Mouse (Mus musculus) yolk sac, embryonic 10.5 days (tissue): ENCODE results near the gene Adamtsl1.

Source experiments
- DNase-seq: peaks from one replicate; pipeline ENCODE4 v3.0.0-alpha.2; 2017; ENCODE audit warnings: low spot score

Adamtsl1 gene

GRCm38 (mm10) chr4:86406501-86407199 lies 892.7 kb downstream of the Adamtsl1 start:
- DNase-seq: peak; percentile 32

GRCm38 (mm10) chr4:86407200-86407527 lies 893.2 kb downstream of the Adamtsl1 start:
- DNase-seq: no peak

DNA sequence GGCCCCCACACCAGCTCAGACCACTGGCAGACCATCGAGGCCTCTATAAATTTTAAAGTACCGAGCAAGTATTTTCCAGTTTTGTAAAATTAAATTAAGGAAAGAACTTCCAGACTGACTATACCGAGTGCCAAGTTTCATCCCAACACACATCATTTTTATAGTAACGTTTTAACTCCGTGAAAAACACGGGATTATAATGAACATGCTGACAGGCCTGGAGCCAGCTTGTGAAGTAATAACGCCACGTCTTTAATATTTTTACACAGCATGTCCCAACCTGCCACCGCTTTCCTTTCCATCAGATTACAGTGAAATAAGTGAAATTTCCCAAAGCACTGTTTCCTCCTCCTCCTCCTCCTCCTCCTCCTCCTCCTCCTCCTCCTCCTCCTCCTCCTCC lies 894.4 kb downstream of the Adamtsl1 start:
- no peak for DNase-seq

- DNase-seq: no peak
Observed at GRCm38 (mm10) chr4:86410946-86411345, 897.0 kb downstream of the Adamtsl1 start.

DNA sequence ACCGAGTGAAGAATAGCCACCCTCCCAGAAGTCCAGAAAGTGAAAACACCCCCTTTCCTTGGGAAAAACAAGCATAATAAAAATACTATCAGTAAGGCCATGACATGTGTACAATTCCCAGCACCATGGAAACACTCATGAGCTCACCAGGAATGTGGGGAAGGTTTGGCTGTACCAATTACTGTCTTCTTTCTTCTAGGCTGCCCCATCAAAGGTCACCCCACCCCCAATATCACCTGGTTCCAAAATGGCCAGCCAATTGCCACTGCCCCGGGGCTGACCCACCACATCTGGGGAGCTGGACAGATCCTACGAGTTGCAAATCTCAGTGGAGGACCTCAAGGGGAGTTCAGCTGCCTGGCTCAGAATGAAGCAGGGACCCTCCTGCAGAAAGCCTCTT lies 899.4 kb downstream of the Adamtsl1 start:
- DNase-seq: no peak

- DNase-seq: no peak
Observed at GRCm38 (mm10) chr4:86416401-86417025, 902.5 kb downstream of the Adamtsl1 start.

GRCm38 (mm10) chr4:86422586-86422985 lies 908.6 kb downstream of the Adamtsl1 start:
- no peak for DNase-seq

GRCm38 (mm10) chr4:86425581-86425980 lies 911.6 kb downstream of the Adamtsl1 start:
- DNase-seq: no peak

DNA sequence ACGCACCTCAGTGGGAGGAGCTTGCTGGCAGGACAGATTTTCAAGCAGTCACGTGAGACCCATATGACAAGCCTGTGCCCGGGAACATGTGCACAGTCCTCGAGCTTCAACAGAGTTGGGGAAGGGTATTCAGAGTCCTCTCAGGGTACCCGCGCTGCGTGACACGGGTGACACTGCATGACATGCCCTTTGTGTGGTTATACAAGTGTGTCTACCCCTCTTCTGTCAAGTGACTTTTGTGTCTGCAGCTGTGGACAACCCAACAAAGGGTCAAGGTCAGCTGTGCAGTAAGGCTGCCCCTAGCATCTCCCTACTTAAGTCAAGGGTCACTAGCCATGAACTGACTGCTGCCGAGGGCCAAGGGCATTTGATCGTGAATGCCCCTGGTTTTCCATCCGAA lies 912.6 kb downstream of the Adamtsl1 start:
- no peak for DNase-seq

DNA sequence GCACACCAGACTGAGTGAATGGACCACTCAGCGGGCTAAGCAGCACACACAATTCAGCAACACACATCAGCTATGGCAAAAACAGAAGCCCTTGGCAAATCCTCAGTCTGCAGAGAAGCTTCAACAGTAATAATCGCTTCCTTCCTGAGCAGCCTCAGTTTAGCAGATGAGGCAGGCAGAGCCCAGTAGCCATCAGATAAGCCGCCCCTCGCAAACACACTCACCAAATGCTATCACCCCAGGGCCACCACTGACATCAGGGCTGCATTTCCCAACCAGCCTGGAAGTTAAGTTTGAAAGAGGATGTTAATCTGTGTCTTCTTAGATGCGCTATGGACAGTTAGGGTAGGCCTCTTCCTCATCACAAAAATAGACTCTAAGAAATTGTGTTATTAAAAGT lies 913.3 kb downstream of the Adamtsl1 start:
- no peak for DNase-seq

DNA sequence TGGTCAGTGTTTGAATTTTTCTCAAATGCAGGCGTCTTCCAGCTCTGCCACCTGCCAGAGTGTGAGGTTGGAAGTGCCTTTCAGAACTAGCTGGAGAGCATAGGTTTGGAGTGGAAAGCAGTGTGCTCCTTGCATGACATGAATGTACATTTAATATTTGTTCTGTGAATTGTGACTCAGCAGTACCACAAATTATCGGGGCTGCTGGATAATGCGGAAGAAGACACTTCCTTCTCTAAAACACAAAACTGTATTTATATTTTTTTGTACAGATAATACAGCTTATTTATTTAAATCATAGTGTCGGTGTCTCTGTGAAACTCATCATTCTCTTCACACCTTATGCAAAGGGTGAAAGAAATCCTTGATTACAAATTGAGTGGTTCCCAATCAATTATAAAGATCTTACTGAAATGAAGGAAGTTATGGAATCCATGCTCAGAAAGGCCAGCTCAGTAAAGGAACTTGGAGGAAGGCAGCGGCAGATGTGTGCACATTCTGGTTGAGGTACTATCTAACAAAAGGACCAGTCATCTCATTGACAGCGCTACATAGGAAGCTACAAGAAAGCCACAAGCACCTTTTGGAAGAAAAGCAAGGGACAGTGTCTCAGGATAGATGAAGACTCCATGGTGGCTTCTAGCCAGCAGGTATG lies 914.2 kb downstream of the Adamtsl1 start:
- DNase-seq: no peak

DNA sequence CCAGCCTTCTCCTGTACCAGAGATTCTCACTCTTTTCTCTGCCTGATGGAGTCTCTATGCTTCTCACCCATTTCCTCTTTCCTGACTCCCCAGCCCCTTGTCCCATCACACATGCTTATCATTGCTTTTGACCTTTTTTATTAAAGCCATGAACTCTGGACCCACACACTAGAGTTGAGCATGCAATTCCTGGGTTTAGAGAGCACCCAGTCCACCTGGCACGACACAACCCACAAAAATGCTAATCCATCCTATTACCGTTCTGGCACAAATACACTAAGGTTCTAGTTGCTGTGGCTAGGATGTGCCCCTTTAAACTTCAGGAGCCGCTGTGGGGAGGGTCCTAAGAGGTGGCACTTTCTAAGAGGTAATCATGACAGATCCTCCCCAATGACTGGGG lies 921.7 kb downstream of the Adamtsl1 start:
- no peak for DNase-seq

GRCm38 (mm10) chr4:86436336-86436735 lies 922.4 kb downstream of the Adamtsl1 start:
- DNase-seq: peak; percentile 73

- DNase-seq: no peak
Observed at GRCm38 (mm10) chr4:86450468-86450867, 936.5 kb downstream of the Adamtsl1 start.

DNA sequence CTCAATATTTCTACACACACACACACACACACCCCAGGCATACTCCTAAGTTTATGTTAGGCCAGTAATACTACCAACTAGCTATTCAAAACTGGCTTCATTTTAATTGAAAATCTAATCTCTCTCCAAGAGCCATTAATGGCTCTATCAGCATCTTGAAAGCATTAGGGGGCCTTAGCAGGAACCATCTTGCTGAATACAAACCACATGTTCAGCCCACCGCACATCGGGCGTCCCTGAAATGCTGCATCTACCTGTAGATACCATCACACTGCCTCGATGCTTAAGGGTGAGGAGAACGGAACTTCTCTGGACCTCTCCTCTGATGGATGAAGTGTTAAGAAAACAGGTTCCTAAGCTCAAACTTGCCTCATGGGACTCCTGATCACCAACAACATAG lies 950.8 kb downstream of the Adamtsl1 start:
- DNase-seq: no peak
